Mouse (Mus musculus) 3T3-L1 (cell line): Measurements from ENCODE around the gene Parp6.

Experiments used
- DNase-seq: peaks from one replicate; pipeline ENCODE4 v3.0.0-alpha.2; 2015; ENCODE audit warnings: low read depth, low spot score

Parp6 gene

GRCm38 (mm10) chr9:59655958-59656634, 39.0 kb downstream of the Parp6 start, which contains the start of gene Pkm:
Gene Pkm (plus strand): TSS chr9:59656368.
- peak; percentile 99 for DNase-seq

- DNase-seq = peak; percentile 85
These were observed 39.8 kb downstream of the Parp6 start for GRCm38 (mm10) chr9:59656635-59657617.

DNA sequence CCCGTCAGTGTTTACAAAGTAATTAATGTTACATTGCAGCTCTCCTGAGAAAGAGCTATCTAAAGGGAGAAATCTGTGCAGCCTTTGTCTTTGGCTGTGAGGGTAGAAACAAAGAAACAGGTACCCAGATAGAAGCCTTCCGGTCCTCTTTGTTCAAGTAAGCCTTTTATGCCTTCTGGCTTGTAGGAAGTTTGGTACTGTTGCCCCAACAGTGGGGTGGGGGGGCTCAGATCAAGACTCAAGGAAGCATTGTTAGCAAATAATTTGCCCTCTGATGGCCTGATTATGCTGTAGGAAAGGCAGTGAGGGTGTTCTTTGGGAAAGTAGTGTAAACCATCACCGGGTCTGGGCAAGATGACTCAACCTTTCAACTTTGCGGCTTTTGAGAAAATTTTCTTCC, 41.1 kb downstream of the Parp6 start:
- DNase-seq = peak; percentile 37

DNA sequence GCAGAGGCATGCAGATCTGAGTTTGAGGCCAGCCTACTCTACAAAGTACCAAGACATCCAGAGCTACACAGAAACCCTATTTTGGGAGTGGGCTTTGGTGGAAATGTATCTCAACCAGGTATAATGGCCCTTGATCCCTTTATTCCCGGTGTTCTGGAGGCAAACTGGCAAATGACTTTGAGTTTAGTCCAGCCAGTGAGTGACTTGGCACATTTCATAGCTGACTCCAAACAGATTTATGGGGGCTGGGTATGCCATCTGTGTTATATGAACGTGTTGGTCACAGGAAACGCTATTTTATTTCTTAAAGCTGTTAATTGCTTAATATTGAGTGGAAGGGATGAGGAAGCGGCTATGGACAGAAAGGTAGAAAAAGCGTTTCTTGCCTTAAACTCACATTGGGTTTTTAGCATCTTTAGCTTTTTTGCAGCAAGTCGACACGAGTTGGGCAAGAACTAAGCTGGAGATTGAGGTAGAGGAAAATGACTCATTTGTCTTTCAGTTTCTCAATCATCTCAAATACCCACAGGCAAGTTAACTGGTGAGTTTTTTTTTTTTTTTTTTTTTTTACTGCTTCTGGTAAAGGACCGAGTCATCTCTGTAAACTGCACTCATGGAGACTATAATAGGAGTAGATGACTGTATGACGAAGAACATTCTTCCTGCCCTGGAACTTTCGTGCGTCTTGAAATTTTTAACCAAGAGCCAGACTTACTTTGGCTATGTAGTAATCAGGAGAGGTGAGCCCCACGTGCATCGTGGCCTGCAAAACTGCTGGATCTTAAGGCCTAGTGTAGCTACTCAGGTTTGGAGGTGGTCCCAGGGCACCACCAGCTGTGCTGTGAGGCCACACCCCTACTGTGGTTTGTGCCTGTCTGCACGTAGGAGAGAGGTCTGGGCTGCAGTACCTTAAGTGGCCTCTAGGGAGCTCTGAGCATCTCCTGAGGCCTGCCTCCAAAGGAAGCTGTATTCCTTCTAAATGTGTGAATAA, 42.2 kb downstream of the Parp6 start:
- DNase-seq = peak; percentile 97

- no peak for DNase-seq
These were observed 43.3 kb downstream of the Parp6 start for GRCm38 (mm10) chr9:59660421-59660820.

- no peak for DNase-seq
These were observed 44.4 kb downstream of the Parp6 start for GRCm38 (mm10) chr9:59661298-59661975.

- DNase-seq = no peak
These were observed 46.1 kb downstream of the Parp6 start for GRCm38 (mm10) chr9:59663226-59663625.

DNA sequence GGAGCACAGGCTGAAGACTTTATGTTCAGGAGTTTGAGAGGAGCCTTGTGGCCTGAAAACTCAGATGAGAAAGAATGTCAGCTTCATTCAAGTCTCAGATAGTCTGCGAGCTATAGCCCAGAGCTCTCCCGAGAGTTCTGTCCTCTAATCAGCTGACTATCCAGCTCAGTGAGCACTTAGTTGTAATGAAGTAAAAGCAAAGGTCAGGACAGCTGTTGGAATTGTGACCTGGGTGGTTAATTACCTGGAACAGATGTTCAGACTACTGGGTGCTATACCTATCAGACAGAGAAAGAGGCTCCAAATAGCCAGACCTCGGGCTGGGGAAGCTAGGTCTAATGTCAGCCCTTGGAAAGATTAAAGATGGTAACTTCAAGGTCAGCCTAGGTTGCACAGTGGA, 46.9 kb downstream of the Parp6 start:
- no peak for DNase-seq

- DNase-seq = no peak
These were observed 47.7 kb downstream of the Parp6 start for GRCm38 (mm10) chr9:59664664-59665256.

DNA sequence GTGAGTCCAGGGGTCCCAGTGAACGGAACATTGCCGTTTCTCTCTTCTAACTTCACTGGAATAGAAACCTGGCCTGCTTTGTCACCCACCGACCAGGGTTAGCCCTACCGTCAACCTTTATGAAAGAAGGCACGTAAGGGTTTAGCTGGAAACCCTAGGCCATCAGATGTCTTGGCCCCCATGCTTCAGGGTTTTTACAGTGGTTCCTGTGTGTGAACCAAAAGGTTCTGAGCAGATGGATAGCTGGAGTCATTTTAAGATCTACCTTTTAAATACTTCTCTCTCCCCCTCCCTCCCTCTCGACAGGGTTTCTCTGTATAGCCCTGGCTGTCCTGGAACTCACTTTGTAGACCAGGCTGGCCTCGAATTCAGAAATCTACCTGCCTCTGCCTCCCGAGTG, 48.9 kb downstream of the Parp6 start:
- DNase-seq = no peak

DNA sequence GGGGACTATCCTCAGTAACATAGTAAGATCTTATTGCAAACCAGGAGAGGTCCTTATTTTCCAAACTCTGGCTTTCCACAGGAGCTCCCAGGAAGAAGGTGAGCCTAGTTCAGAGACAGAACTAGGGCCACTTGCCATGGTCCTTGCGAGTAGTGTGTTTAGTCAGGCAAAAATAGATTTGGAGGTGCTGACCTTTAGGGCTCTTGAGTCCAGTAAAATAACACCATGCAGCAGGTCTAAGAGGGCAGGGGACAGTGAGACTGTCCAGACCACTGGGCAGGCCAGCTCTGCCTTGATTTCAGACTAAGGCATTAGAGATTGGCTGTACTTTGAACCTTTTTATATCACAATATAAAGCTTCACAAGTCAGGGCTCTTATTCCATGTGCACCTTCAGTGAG, 49.7 kb downstream of the Parp6 start:
- no peak for DNase-seq

- DNase-seq = no peak
These were observed 50.2 kb downstream of the Parp6 start for GRCm38 (mm10) chr9:59667250-59667649.

DNA sequence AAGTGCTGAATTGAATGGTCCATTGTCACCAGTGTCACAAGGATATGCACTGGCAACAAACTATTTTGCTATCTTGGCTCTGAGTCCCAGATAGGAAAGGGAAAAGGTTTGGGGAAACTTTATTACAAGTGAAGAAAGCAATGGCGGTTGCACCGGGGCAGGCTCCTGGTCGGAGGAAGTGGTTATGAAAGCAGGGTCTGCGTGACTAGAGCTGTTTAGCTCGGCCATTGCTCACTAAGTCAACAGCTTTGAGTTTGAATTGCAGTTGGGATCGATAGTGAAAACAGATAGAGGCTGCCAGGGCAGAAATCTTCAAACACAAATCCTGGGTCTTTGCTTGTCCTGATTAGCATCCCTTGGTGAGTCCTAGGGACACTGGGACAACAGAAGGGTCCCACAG, 50.8 kb downstream of the Parp6 start:
- no peak for DNase-seq

GRCm38 (mm10) chr9:59668473-59668872, 51.4 kb downstream of the Parp6 start:
- no peak for DNase-seq

- no peak for DNase-seq
These were observed 52.1 kb downstream of the Parp6 start for GRCm38 (mm10) chr9:59669172-59669571.

- no peak for DNase-seq
These were observed 55.3 kb downstream of the Parp6 start for GRCm38 (mm10) chr9:59672195-59672894.

DNA sequence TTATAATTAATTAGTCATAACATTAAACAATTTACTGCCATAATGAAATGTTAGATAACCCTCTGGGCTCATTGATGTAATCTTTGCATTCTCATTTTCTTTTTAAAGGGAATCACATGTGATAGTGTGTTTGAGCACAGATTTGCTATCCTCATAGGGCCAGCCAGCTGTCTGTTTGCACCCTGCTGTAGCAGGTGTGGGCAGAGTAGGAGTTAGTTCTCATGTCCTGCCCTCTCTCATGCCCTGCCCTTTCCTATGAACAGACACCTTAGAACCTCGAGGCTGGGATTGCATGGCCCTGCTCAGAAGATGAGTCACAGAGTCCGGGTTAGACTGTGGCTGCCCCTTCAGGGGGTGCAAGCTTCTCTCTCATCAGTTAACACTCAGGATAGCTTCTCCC, 56.3 kb downstream of the Parp6 start:
- no peak for DNase-seq

DNA sequence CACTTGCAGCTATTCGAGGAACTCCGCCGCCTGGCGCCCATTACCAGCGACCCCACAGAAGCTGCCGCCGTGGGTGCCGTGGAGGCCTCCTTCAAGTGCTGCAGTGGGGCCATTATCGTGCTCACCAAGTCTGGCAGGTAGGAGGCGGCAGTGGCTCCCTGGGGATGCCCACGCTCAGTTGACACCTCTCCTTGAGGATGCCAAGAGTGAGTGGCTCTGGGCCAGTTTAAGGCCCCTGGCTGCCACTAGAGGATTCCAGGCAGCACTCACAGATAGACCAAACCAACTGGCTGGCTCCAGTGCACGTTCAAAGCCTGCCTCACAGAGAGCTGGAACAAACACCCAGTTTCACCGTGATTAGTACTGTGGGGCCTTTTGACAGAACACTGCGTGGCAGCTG, 58.5 kb downstream of the Parp6 start:
- DNase-seq = no peak

GRCm38 (mm10) chr9:59678313-59678712, 61.2 kb downstream of the Parp6 start:
- DNase-seq = peak; percentile 68
